Mouse (Mus musculus): ENCODE measurements around the gene Ube4a.
A peak's percentile ranks its signal among the peaks of the same experiment; 100 is the strongest.
"Not testable (repeated sequence)": the region's sequence is repeated elsewhere in the genome, so short reads cannot be mapped to it uniquely, and the experiment has no call there.

Ube4a gene

DNA sequence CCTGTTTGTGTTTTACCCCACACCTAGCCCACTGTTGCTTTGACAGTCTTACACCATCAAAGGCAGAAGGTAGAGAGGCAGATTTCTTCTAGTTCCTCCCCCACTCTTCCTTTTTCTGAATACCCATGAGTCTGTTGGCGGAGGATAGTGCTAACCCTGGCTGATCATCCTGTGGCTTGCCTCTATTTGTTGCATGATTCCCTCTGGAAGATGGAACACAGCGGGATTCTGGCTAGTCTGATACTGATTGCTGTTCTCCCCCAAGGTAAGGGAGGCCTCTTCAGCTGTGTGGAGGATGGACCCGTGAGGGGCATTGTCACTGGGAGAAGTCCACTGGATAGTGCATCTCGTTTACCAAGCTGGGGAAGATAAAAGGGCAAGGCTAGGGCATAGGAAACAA is 16.3 kb upstream of the Ube4a start, which contains the start of gene Cd3d:
Gene Cd3d, plus strand, starts transcription at position 111 of the 400 bp plus-strand sequence.
- peak; percentile 40 to 52 for DNase-seq (ENCODE audit: low read depth in 2 of 2, low spot score in 2 of 2)

DNA sequence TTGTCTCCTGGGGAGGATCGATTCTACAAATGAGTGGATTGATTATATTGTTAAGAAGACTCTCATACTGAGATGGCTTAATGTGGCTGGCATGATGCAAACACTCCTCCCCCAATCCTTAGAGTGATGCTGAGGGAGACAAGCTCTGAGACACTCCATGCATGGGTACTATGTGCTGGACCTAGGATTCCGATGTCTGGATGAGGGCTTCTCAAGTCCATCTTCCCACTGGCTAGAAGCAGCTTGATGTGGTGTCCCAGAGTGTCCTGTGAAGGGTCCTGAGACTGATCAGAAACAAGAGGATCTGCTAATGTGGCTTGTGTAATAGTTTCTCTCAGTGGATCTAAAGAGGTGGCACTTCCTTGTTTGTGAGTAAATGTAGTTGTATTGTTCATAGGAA is 15.7 kb upstream of the Ube4a start:
- DNase-seq (ENCODE audit: low read depth in 2 of 2, low spot score in 2 of 2): no peak

DNA sequence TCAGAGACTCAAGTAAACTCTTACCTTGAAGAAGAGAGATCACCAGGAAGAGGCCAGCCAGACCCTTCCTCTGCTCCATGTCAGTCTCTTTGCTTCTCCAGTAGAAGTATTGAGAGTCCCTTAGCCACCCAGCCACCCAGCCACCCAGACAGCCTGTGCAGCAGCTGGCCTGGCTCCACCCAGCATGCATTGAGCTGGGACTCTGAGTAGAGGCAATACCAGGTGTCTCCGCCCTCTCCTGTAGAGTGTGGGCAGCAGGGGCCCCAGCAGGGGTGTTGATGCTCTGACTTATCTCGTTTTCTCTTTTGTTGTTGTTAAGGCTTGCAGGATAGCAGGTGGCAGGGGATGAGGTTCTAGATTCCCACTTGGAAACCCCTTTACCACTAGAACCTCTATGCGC is 14.8 kb upstream of the Ube4a start, which contains the start of gene Cd3g:
Gene Cd3g, minus strand, starts transcription at position 190 of the 400 bp plus-strand sequence.
- DNase-seq (ENCODE audit: low read depth in 2 of 2, low spot score in 2 of 2): peak; percentile 63 to 69

DNA sequence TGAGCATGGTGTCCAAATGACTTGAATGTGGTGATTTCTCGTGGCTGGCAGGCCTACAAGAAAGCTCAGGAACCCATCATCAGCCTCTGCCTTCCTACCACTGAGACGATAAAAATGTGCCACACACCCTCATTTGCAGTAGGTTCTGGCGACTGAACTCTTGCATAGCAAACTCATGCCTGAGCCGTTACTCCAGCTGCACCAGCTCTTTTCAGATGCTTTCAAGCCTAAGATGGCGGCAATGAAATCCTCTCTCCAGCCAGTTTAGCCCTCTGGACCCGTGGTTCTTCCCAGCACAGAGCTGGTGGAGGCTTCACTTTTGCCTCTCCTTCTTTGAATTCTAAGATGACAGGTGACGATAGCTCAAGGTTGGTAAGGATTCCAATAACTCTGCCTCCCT is 14.4 kb upstream of the Ube4a start:
- DNase-seq (ENCODE audit: low read depth in 2 of 2, low spot score in 2 of 2): no peak

DNA sequence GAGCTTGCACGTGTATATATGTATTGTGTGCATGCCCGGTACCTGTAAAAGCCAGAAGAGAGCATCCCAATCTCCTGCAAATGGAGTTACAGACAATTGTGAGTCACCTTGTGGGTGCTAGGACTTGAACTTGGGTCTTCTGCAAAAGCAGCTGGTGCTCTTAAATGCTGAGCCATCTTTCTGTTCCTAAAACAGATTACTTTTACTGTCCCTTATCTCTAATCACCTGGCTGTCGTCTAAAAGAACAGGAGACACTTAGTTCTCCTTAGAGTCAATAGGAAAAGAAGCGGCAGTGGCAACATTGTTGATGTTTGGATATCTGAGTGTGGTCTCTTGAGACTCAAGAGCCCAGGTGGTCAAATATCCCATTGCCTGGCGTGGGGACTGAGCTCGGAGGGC is 12.4 kb upstream of the Ube4a start:
- DNase-seq (ENCODE audit: low read depth in 2 of 2, low spot score in 2 of 2): no peak

DNA sequence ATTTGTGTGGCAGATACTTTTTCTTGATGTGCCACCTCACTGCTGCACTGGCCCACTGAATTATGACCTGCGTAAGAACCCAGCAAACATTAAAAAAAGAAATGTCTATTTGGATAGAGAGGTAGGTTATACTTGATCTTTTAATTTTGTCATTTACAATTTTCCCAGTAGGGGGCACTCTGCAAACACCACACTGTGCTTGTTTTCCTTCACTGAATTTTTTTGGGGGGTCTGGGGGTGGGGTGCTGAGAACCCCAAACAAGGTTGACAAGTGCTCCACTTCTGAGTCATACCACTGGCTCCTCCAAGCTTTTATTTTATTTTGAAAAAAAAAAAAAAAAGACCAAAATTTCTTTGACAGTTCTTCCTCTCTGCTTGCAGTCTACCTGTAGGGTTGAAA is 4.0 kb upstream of the Ube4a start:
- no peak for DNase-seq (ENCODE audit: low read depth in 2 of 2, low spot score in 2 of 2)

DNA sequence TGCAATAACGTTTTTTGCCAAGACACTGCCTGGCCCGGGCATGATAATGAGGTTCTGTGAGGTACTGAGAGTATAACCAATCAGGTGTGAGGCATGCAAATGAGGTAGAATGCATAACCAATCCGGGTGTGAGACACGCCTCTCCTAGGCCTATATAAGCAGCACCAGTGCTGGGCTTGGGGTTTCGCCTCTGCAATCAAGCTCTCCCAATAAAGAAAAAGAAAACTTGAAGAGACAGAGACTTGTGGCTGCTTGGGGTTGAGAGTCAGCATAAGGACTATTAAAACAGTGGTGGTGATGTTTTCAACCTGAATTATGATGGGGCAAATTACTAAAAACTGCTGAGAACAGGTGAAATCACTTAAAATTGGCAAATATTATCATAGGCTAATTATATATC is 2.4 kb upstream of the Ube4a start:
- not testable (repeated sequence) for DNase-seq (ENCODE audit: low read depth in 2 of 2, low spot score in 2 of 2)

DNA sequence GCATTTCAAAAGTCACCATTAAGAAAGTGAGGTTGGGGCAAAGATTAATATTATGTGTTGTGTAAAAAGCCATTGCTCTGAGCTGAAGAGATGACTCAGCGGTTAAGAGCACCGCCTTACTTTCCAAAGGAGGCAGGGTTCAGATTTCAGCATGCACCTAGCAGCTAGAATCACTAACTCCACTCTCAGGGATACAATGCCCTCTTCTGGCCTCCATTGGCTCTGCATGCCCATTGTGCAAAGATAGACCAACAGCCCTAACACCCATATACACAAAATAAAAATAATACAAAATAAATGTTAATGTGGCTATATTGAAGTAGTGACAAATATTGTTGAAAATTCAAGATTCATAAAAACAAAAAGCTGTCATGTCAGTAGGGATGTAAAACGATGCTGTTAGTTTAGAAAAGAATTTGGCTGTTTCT is 1.4 kb upstream of the Ube4a start:
- peak; percentile 72 to 87 for DNase-seq (ENCODE audit: low read depth in 2 of 2, low spot score in 2 of 2)

DNA sequence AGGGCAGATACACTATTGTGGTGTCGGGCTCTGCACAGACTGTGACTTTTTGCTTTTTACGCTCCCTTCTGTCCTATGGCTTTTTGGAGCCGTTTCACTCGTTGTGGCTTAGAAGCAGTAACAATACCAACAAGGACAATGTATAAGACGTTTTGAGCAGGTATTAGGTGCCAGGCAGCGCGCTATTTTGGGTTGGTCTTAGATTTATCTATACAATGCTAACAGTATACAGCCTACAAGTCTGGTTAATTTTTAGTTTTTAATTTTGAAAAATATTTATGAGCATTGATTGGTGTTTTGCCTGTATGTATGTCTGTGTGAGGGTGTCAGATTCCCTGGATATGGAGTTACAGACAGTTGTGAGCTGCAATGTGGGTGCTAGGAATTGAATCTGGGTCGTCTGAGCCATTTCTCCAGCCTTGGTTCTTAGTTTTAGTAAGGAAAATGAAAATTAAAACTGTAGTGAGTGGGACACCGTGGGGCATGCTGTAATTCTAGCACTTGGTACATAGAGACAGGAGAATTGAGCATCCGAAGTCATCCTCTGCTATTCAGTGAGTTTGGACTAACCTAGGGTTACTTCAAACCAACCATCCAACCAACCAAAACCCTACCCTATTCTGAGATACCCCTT is 550 bp upstream of the Ube4a start:
- no peak for DNase-seq (ENCODE audit: low read depth in 2 of 2, low spot score in 2 of 2)

DNA sequence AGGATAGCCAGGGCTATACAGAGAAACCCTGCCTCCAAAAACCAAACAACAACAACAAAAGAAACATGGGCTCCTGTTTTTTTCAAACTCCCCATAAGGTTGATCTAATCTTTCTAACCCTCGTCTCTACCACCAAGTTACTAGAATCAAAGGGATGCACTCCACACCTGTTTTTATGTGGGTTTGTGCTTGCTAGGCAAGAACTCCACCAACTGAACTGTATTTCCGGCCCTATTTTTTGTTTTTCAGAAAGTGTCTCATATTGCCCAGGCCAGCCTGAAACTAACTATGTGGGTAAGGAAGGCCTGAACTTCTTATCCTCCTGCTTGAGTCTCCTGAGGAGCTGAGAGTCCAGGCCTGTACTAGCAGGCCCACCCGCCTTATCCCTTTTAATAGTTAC is 11.0 kb downstream of the Ube4a start:
- DNase-seq (ENCODE audit: low read depth in 2 of 2, low spot score in 2 of 2): peak; percentile 48 to 64

DNA sequence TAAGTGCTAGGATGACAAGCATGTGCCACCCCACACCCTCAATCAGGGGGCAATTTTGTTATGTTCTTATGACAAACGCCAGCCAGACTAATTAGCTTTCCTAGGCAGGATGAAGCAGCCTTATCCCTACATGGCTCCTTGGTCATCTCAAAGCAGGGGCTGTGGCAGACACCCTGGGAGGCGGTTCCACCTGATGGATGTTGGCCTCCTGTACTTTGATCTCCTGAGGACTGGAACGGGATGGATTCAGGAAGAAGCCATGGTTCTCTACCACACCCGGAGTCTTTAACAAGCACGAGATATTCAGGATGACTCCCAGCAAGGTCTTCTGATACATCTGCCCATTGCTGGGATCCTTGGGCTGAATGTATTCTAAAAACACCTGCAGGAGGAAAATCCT is 17.6 kb downstream of the Ube4a start:
- DNase-seq (ENCODE audit: low read depth in 2 of 2, low spot score in 2 of 2): no peak

DNA sequence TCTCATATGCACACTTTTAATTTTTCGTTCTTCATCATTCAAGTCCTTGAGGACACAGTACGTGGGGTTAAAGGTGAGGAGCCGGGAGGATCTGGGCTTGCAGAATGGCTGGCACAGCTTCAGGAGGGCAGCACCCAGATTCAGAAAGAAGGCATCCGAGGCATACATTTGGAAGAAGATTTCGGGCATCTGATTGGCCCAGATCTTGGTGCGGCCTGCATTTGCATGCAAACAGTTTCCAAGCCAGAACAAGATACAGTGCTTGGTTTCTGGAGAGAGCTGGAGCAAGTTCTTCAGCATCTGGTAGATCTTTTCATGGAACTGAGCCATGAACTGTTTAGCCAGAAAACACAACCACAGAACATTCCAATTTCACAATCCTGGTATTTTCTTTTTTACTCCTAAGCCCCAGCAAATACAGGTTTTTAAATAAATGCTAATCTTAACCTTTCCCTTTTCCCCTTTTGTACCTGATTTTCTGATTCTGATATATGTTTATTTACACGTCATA is 19.2 kb downstream of the Ube4a start:
- DNase-seq (ENCODE audit: low read depth in 2 of 2, low spot score in 2 of 2): no peak

DNA sequence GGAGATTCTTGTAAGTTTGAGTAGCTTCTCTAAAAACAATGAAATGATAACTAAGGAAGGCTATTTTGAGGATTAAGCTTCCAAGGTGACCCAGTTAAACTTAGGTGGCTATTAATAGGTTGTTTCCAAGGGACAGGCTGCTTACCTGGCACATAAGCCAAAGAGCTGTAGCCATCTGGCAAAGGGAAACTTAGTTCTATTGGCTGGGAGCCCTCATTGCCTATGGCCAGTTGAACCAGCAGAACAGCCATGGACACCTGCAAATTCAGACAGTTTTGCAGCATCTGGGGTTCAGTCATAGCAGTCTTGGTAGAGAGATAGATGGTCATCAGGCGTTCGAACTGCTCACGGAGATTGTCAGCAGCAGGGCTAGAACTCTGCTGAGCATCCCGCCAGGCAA is 23.0 kb downstream of the Ube4a start:
- no peak for DNase-seq (ENCODE audit: low read depth in 2 of 2, low spot score in 2 of 2)

DNA sequence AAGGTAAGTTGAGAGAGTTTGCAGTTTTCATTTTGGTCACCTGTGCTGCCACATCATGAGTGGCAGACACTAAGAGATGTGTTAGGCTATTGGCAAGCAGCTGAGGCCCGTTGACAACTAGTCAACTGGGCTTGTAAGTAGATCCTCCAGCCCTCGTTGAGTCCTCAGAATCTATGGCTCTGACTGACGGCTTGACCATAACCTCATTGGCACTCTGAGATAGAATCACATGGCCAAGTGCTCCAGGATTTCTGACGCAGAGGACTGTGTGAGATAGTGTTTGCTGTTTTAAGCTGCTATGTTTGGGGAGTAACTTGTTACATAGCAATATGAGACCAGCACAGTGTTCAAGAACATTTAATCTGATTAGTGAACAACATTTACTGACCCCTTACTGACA is 23.6 kb downstream of the Ube4a start:
- no peak for DNase-seq (ENCODE audit: low read depth in 2 of 2, low spot score in 2 of 2)

DNA sequence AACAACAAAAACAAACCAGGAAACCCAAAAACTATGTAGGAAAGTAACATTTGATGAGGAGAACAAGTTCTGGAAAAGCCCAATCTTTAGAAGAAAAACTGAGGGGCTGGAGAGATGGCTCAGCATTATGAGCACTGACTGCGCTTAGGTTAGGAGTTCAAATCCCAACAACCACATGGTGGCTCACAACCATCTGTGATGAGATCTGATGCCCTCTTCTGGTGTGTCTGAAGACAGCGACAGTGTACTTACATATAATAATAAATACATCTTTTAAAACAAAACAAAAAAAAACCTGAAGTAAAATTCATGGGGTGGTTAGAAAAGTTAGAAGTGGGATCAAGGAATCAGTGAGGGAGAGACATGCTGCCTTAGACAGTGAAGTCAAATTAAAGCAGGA is 43.9 kb downstream of the Ube4a start:
- no peak for DNase-seq (ENCODE audit: low read depth in 2 of 2, low spot score in 2 of 2)

DNA sequence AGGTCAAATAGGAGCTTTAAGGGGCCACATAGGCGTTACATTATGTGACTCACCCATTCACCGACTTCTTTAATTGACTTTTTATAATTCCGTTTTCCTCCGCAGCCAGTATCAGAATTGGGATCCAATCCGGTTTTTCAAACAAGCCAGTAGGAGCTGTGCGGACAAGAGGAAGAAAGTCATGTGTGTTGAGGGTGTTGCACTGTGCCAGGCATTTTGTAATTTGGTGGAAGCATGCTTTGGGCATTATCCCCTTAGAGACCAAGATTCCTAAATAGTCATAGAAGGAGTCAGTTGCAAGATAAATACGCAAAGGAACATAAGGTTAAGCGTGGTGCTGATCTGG is 44.3 kb downstream of the Ube4a start:
- DNase-seq (ENCODE audit: low read depth in 2 of 2, low spot score in 2 of 2): no peak

DNA sequence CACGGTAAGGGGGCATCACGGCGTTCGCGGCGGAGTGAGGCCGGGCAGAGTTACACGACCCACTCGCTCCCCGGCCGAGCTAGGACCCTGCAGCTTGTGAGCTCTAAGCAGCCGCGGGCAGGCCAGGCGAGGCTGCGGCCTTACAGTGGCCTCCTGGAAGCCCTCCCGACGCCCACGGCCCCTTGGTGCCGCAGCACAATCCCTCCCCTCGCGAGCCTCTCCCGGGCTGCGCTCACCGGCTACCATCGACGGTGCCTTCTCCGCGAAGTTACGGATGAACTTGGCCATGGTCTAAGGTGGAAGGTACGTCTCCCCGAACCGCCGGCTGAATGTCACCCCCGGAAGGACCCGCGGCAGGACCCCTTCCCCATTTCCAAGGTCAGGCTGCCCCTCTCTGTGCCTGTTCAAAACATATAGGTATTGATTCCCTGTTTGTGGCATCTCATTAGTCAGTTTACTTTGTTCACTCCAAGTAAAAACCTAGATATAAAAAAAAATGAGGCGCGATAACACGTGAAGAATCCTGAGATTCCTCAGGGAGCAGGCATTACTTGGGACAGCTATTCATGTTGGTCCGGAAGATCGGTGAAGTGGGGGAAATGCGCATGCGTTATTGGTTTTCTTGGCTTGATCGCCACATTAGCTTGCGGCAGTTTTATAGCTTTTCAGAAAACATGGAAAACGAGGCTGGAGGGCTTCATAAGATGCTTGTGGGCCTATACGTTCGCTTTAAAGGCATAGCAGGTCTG is 44.9 kb downstream of the Ube4a start, which contains the start of gene Atp5l:
Gene Atp5l, minus strand, starts transcription at position 369 of the 749 bp plus-strand sequence.
- peak; percentile 66 to 77 for DNase-seq (ENCODE audit: low read depth in 2 of 2, low spot score in 2 of 2)

DNA sequence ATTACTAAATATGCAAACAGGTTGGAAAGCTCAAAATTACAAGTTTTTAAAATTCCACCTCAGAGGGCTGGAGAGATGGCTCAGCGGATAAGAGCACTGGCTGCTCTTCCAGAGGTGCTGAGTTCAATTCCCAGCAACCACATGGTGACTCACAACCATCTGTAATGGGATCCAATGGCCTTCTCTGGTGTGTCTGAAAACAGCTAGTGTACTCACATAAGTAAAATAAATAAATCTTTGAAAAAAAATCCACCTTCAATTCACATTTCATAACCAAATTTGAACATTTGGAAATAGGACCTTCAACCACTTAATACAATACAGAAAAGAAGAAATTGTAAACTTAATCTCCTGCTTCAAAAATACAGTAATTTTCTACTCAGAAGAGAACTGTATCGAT is 45.8 kb downstream of the Ube4a start:
- no peak for DNase-seq (ENCODE audit: low read depth in 2 of 2, low spot score in 2 of 2)

DNA sequence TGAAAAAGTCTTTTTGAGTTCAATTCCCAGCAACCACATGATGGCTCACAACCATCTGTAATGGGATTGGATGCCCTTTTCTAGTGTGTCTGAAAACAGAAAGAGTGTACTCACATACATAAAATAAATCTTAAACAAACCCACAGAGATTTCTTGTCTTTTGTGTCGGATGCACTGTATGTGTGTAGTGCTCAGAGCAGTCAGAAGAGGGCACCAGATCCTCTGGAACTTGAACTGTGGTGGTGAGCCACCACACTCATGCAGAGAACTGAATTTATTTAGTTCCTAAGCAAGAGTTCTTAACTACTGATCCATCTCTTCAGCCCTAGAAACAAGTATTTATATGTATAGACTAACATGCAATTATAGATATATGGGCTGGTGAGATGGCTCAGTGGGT is 49.2 kb downstream of the Ube4a start:
- DNase-seq (ENCODE audit: low read depth in 2 of 2, low spot score in 2 of 2): peak; percentile 57 to 80

DNA sequence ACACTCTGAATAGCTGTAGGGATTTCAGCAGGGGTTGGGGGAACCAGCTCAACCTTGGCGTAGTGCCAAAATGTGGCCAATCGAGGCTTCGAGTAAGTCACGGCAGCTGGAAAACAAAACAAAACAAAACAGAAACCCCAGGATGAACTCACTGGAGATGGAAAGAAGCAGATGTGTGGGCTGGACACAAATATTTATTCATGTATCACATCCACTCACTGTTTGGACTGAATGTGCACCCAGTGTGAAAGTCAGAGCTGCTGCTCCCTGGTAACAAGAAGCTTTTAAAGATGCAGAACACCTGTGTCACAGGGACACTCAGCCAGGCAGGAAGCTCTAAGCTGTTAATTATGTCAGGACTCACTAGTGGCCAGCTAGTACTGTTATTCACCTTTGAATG is 50.7 kb downstream of the Ube4a start:
- DNase-seq (ENCODE audit: low read depth in 2 of 2, low spot score in 2 of 2): no peak

DNA sequence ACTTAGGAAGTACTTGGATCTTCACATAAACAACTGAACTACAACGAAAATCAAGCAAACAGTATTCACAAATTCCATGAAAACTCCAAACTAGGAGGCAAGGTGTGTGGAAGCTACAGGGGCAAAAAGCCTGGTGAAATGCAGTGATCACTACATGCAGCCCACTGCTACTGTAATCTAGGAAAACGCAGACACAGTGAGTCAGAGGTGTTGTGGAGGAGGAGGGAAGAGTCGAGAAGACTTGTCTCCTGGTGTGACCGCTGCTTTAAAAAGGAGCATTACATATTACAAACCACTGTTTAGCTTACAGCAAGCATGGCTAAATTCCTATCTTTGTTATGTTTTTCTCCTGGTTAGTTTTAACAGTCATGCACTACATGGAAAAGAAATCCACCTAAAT is 54.0 kb downstream of the Ube4a start:
- no peak for DNase-seq (ENCODE audit: low read depth in 2 of 2, low spot score in 2 of 2)

DNA sequence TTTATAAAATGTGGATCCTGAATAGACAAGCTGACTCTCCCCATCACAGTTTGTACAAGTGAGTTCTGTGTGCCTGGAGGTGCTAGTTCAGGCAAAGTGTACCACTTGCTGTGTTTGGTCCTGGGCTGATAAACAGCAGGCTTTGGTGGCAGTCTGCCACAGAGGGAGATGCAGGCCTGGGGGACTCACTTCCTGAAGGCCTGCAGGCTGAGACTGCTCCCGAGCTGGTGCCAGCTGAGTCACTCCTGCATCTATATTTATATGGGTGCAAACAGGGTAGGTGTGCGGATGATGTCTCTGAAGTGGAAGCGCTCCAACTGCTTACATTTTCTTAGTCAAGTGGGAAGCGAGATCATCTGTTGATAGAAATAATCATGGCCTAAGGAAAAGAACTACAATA is 59.8 kb downstream of the Ube4a start:
- DNase-seq (ENCODE audit: low read depth in 2 of 2, low spot score in 2 of 2): no peak

DNA sequence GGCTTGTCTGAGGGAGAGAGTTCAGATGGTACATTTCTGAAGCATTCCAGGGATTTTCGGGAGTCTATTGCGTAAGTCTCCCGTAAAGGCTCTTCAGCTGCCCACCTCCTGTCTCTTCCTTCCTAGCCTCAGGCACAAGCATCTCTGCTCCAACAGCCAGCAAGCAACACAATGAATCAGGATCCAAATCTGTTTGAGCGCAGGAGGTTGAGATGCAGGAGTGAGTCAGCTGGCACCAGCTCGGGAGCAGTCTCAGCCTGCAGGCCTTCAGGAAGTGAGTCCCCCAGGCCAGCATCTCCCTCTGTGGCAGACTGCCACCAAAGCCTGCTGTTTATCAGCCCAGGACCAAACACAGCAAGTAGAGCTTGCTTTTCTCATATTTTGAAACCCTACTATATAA is 60.4 kb downstream of the Ube4a start:
- no peak for DNase-seq (ENCODE audit: low read depth in 2 of 2, low spot score in 2 of 2)
